Mouse (Mus musculus): ENCODE data around the gene Mkrn1. TPM values are rescaled to one million over a fixed set of nuclear protein-coding genes. Genes with fewer than 3 reads are reported as not detected.
"Not testable (repeated sequence)": the region's sequence is repeated elsewhere in the genome, so short reads cannot be mapped to it uniquely, and the experiment has no call there.

Gene Mkrn1
- polyA plus RNA-seq, 1 experiment: 108 TPM

DNA sequence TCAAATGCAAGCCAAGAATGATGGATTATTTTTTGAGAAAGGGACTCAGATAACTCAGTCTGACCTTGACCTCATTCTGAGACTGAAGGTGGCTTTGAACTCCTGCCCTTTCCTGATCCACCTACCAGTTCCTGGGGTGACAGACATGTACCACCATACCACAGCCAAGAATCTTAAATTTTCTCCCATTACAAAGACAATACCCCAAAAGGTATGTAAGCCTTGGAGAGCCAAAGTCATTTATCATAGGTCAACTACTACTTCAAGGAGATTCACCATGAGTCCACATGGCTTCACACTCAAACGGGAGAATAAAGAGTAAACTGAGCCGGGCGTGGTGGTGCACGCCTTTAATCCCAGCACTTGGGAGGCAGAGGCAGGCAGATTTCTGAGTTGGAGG, 30.3 kb upstream of the Mkrn1 start:
- TF ChIP-seq GATA1 (IDR thresholded peaks at IDR 0.05; ENCODE audit: low read length): no peak
- no peak for TF ChIP-seq TAL1 (IDR thresholded peaks at IDR 0.05; ENCODE audit: low read length)
- Histone ChIP-seq H3K36me3 (ENCODE audit: control insufficient read depth) (no peaks in the 10 kb centered on the region), H3K27me3 (ENCODE audit: control insufficient read depth) (peaks cover 25% of the 10 kb centered on the region), H3K4me3 (replicated peaks) (no peak overlapping the region), H3K9me3 (ENCODE audit: control insufficient read depth, low read length) (peaks cover 3% of the 10 kb centered on the region; the same call in 1 of the 2 replicates), H3K4me1 (ENCODE audit: control insufficient read depth) (peaks cover 12% of the 10 kb centered on the region)

DNA sequence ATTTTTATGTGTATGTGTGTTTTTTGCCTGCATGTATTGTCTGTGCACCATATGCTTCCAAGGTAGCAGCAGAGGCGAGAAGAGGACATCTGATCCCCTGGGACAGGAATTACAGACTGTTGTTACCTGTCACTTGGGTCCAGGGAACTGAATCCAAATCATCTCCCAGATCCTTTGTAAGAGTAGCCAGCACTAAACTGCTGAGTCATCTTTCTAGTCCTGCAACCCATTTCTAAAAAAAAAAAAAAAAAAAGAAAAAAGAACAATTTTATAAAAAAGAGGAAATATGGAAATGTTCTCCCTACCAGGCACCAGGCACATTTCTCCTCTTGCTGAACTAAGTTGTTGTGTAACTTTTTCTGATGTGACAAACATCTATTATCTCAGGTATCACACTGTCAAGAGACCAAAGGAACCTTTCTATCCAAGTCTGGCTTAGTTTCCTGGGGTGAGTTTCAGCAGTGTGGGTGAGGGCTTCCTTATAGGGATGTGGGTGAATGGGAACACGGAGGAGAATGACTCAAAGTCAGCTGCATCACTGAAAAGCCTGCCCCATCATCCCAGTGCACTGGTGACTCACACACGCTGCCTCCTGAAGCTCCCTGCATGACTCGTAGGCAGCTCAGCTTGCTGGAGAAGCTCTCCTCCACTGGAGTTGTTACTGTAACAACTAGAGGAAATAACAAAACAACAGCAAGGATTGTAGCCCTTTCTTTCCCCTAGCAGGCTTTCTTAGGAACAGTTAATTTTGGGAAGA, 27.3 kb upstream of the Mkrn1 start:
- Histone ChIP-seq H3K27me3 (ENCODE audit: control insufficient read depth) (peaks cover 34% of the 10 kb centered on the region), H3K4me1 (ENCODE audit: control insufficient read depth) (peaks cover 12% of the 10 kb centered on the region), H3K9me3 (ENCODE audit: control insufficient read depth, low read length) (peaks cover 3% of the 10 kb centered on the region; the same call in 1 of the 2 replicates), H3K4me3 (replicated peaks) (no peak overlapping the region), H3K36me3 (ENCODE audit: control insufficient read depth) (no peaks in the 10 kb centered on the region)
- no peak for TF ChIP-seq TAL1 (IDR thresholded peaks at IDR 0.05; ENCODE audit: low read length)
- TF ChIP-seq GATA1 (IDR thresholded peaks at IDR 0.05; ENCODE audit: low read length): no peak

DNA sequence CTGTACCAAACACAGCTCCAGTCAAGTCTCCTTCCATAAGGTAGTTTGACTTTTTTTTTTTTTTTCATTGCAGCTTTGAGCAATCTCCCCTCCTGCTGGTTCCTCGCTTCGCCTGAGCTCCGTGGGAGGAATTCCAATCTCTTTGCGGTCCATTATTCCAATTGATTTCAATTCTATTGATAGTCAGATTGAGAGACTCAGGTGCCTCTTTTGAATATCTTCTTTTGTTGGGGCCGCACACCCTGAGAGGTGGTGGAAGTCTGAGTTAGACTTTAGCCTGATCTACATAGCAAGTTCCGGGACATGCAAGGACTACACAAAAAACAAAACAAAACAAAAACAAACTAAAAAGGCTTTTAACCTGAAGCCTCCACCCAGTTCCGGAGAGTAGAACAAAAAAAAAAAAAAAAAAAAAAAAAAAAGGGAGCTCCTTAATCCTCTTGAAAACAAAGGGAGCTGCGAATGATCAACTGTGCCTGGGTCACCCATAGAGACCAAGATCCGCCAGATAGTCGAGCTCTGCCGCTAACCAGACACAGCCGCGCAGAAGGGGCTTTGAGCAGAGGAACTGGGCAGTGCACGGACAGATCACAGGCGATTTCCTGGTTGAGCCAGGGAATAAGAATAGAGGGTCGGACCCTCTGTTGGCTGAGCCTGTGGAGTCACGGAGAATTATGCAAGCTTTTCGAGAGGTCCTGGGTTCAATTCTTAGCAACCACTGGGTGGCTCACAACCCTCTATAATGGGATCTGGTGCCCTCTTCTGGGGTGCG, 25.7 kb upstream of the Mkrn1 start:
- Histone ChIP-seq H3K27me3 (ENCODE audit: control insufficient read depth) (peaks cover 34% of the 10 kb centered on the region), H3K4me3 (replicated peaks) (no peak overlapping the region), H3K9me3 (ENCODE audit: control insufficient read depth, low read length) (peaks cover 3% of the 10 kb centered on the region; the same call in 1 of the 2 replicates), H3K36me3 (ENCODE audit: control insufficient read depth) (no peaks in the 10 kb centered on the region), H3K4me1 (ENCODE audit: control insufficient read depth) (peaks cover 12% of the 10 kb centered on the region)
- TF ChIP-seq GATA1 (IDR thresholded peaks at IDR 0.05; ENCODE audit: low read length): no peak

DNA sequence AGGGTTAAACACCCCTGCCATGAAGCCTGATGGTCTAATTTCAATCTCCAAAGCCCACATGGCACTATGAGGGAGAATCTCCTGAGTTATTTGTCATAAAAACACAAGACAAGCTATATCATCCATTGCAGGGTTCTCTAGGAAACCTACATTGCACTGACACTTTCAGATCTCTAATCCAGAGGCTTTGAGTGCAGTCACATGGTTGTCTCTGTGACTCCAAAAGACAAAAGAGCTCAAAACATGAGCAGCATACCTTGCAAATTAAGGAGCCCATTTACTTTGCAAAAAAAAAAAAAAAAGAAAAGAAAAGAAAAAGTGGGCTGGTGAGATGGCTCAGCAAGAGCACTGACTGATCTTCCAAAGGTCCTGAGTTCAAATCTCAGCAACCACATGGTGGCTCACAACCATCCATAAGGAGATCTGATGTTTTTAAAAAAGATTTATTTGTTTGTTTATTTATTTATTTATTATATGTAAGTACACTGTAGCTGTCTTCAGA, 22.6 kb upstream of the Mkrn1 start:
- TF ChIP-seq TAL1 (IDR thresholded peaks at IDR 0.05; ENCODE audit: low read length) (no peak), GATA1 (IDR thresholded peaks at IDR 0.05; ENCODE audit: low read length) (no peak)
- H3K36me3 ChIP-seq (ENCODE audit: control insufficient read depth): no peaks in the 10 kb centered on the region
- H3K27me3 ChIP-seq (ENCODE audit: control insufficient read depth): peaks cover 20% of the 10 kb centered on the region
- H3K4me3 ChIP-seq (replicated peaks): no peak overlapping the region
- peaks cover 12% of the 10 kb centered on the region for H3K4me1 ChIP-seq (ENCODE audit: control insufficient read depth)
- peaks cover 3% of the 10 kb centered on the region; the same call in 1 of the 2 replicates for H3K9me3 ChIP-seq (ENCODE audit: control insufficient read depth, low read length)

DNA sequence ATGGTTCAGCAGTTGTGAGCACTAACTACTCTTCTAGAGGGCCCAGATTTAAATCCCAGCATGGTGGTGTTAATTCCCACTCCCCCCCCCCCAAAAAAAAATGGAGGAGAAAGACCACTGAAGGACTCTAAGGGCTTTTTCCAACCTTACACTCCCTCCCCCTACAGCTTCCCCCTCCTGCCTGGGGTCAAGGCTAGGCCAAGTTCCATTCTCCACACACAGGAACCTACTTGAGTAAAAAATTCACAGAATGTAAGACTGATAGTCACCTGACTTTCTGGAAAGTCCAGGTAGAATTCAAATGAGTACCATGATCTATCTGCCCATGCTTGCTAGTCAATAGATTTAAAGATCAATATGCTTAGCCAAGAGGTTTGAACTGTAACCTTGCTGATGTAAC, 19.9 kb upstream of the Mkrn1 start:
- Histone ChIP-seq H3K9me3 (ENCODE audit: control insufficient read depth, low read length) (no peaks in the 10 kb centered on the region), H3K27me3 (ENCODE audit: control insufficient read depth) (peaks cover 6% of the 10 kb centered on the region), H3K4me1 (ENCODE audit: control insufficient read depth) (peaks cover 22% of the 10 kb centered on the region), H3K36me3 (ENCODE audit: control insufficient read depth) (no peaks in the 10 kb centered on the region), H3K4me3 (replicated peaks) (no peak overlapping the region)
- TF ChIP-seq GATA1 (IDR thresholded peaks at IDR 0.05; ENCODE audit: low read length) (no peak), TAL1 (IDR thresholded peaks at IDR 0.05; ENCODE audit: low read length) (no peak)

DNA sequence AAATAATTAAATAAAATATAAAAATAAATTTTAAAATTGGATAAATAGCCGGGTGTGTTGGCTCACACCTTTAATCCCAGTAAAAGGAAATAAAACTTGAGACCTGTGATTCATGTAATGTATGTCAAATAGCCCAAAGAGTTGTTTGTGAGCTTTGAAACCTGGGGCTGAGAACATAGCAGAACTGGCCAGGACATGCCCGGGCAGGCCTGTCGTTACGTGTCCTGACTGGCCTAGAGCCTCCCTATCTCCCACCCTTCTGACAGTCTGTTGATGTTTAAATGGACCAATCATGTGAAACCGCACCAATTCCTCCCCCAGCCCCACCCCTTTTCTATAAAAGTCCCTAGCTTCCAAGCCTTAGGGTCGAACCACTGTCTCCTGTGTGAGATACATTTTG, 17.3 kb upstream of the Mkrn1 start:
- H3K36me3 ChIP-seq (ENCODE audit: control insufficient read depth); H3K27me3 ChIP-seq (ENCODE audit: control insufficient read depth); H3K9me3 ChIP-seq (ENCODE audit: control insufficient read depth, low read length); H3K4me3 ChIP-seq (replicated peaks): not testable (repeated sequence)
- peaks cover 48% of the 10 kb centered on the region for H3K4me1 ChIP-seq (ENCODE audit: control insufficient read depth)

DNA sequence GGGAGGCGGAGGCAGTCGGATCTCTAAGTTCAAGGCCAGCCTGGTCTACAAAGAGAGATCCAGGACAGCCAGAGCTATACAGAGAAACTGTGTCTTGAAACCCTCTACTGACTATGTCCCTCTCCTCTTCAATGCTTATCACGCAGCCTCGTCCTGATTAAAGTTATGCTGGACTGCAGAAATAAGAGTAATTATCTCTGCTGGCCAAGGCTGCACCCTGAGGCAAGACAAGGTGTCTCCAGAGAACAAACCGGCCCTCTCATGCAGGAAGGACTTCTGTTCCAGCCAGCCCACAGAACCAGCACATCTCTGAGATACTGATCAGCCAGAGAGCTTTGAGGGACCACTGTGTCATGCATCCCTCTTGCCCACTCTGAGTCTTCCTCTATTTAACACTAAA, 15.6 kb upstream of the Mkrn1 start:
- Histone ChIP-seq H3K4me1 (ENCODE audit: control insufficient read depth) (peaks cover 61% of the 10 kb centered on the region), H3K27me3 (ENCODE audit: control insufficient read depth) (no peaks in the 10 kb centered on the region), H3K4me3 (replicated peaks) (no peak overlapping the region), H3K36me3 (ENCODE audit: control insufficient read depth) (peaks cover 2% of the 10 kb centered on the region; the same call in 1 of the 2 replicates), H3K9me3 (ENCODE audit: control insufficient read depth, low read length) (no peaks in the 10 kb centered on the region)
- peak; percentile 25; the same call in 1 of the 3 replicates for TF ChIP-seq TAL1 (IDR thresholded peaks at IDR 0.05; ENCODE audit: low read length)
- no peak for TF ChIP-seq GATA1 (IDR thresholded peaks at IDR 0.05; ENCODE audit: low read length)

DNA sequence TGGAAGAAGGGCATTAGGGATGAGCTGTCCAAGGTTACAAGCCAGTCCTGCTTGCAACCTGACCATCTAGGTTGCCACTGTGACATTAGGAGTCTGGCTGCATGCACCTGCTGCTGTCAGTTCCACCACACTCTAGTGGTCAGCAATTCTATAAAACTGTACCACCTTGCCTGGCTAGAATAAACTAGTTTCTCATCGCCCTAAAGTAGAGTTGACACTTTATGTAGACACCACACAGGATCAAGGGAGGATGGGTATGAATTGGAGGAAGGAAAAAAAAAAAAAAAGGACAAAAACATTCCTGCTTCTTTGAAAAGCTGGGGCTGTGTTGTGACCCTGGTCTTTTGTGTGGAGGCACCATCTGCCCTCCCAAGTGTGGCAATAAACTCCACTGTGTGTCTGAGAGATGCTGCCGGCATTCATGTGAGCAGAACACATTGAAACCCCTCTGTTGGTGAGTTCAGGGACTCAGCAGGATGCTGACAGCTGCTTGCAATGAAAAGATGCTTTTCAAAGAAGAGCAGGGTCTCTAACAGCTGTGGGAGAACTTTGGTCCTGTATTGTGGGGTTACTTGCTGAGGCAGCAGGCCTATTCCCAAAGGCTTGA, 14.7 kb upstream of the Mkrn1 start:
- Histone ChIP-seq H3K36me3 (ENCODE audit: control insufficient read depth) (peaks cover 2% of the 10 kb centered on the region; the same call in 1 of the 2 replicates), H3K27me3 (ENCODE audit: control insufficient read depth) (no peaks in the 10 kb centered on the region), H3K4me1 (ENCODE audit: control insufficient read depth) (peaks cover 70% of the 10 kb centered on the region), H3K9me3 (ENCODE audit: control insufficient read depth, low read length) (no peaks in the 10 kb centered on the region), H3K4me3 (replicated peaks) (no peak overlapping the region)
- no peak for TF ChIP-seq TAL1 (IDR thresholded peaks at IDR 0.05; ENCODE audit: low read length)
- TF ChIP-seq GATA1 (IDR thresholded peaks at IDR 0.05; ENCODE audit: low read length): no peak
